Mouse (Mus musculus) olfactory bulb, adult 2 months (tissue): ENCODE measurements around the gene C4b.

Source experiments
- CTCF ChIP-seq: fragments of 200-500 bp; IDR thresholded peaks from 2 replicates; pipeline ENCODE4 v1.5.1; 2012; ENCODE audit warnings: low read depth, mild to moderate bottlenecking, low read length, moderate library complexity; ENCODE audit not compliant: insufficient read depth
- POLR2A ChIP-seq: fragments of 200-500 bp; IDR thresholded peaks from 2 replicates; pipeline ENCODE4 v1.6.1; 2012; ENCODE audit warnings: mild to moderate bottlenecking, low read depth, low read length, moderate library complexity; ENCODE audit not compliant: insufficient read depth

DNA sequence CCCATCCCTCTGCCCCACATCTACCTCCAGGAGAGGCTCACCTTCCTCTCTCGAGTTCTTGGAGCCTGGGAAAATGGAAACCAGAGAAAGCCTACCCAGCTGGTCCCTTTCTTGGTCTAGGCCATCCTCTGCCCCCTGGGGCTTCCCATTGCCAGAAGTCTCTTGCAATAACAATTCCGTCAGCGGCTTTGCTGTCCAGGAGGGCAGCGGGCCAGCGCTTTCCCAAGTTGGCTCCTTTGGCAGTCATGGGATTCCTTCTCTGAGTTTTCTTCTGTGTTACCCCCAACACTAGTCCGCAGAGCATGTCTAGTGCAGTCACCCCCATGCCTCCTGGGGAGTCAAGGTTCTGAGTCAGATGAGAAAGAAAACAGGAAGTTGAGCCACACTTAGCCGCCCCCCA, 50.8 kb downstream of the C4b start:
- TF ChIP-seq CTCF (no peak), POLR2A (no peak)
